Comparison of ENCODE assay signal across 18 mouse cellular contexts in genomic region chr19:41586752-41587151, GRCm38 (mm10). TPM values are rescaled to one million over a fixed set of nuclear protein-coding genes. Genes with fewer than 3 reads are reported as not detected.
DNase-seq lines count a peak whose midpoint lies in the region.
"Had no signal": no experiment of that assay in that cellular context is flagged by ENCODE, and none has a peak within 500 bp of the region (broad histone marks: within the 10 kb centered on the region; RNA-seq: fewer than 3 reads in every experiment).

No protein-coding gene starts in this region.

- H3K4me3 ChIP-seq in heart, embryonic 10.5 days, result no peak overlapping the region
- no peak overlapping the region for H3K4me3 ChIP-seq in limb, embryonic 10.5 days
- H3K4me3 ChIP-seq: embryonic facial prominence, embryonic 13.5 days; embryonic facial prominence, embryonic 15.5 days; erythroblast, embryonic 14.5 days; forebrain, embryonic 10.5 days; forebrain, embryonic 12.5 days had no signal

- H3K9me3 ChIP-seq in heart, embryonic 10.5 days, result no peaks in the 10 kb centered on the region
- H3K9me3 ChIP-seq in limb, embryonic 10.5 days (replicated peaks), result no peaks in the 10 kb centered on the region
- H3K9me3 ChIP-seq: embryonic facial prominence, embryonic 13.5 days; embryonic facial prominence, embryonic 15.5 days; forebrain, embryonic 10.5 days; forebrain, embryonic 12.5 days had no signal

- no peak overlapping the region for H3K27ac ChIP-seq in heart, embryonic 10.5 days
- no peak overlapping the region for H3K27ac ChIP-seq in limb, embryonic 10.5 days
- H3K27ac ChIP-seq: embryonic facial prominence, embryonic 13.5 days; embryonic facial prominence, embryonic 15.5 days; forebrain, embryonic 10.5 days; forebrain, embryonic 12.5 days had no signal

- peaks cover 7% of the 10 kb centered on the region; the same call in 1 of the 2 replicates for H3K4me1 ChIP-seq in heart, embryonic 10.5 days
- H3K4me1 ChIP-seq in limb, embryonic 10.5 days, result no peaks in the 10 kb centered on the region
- H3K4me1 ChIP-seq: embryonic facial prominence, embryonic 15.5 days; forebrain, embryonic 10.5 days; forebrain, embryonic 12.5 days had no signal

- H3K36me3 ChIP-seq in heart, embryonic 10.5 days, result peaks cover 44% of the 10 kb centered on the region
- peaks cover 47% of the 10 kb centered on the region for H3K36me3 ChIP-seq in limb, embryonic 10.5 days

- 93% methylated on average over 10 of the region's 10 CpGs for WGBS in heart, embryonic 10.5 days
- WGBS in limb, embryonic 10.5 days, result 96% methylated on average over 10 of the region's 10 CpGs

- no peaks in the 10 kb centered on the region for H3K27me3 ChIP-seq in heart, embryonic 10.5 days (ENCODE audit: insufficient read depth, poor library complexity, severe bottlenecking)
- no peaks in the 10 kb centered on the region for H3K27me3 ChIP-seq in limb, embryonic 10.5 days (ENCODE audit: low read depth, poor library complexity, severe bottlenecking)
- H3K27me3 ChIP-seq: embryonic facial prominence, embryonic 13.5 days; embryonic facial prominence, embryonic 15.5 days; forebrain, embryonic 12.5 days had no signal

- DNase-seq in heart, adult 11 months, result peak; percentile 40
- DNase-seq in heart, embryonic 10.5 days (ENCODE audit: low spot score), result no peak
- peak; percentile 7 for DNase-seq in limb, embryonic 10.5 days (ENCODE audit: low spot score)
- no peak for DNase-seq in embryo, embryonic 10 days (ENCODE audit: low spot score)
- DNase-seq in urinary bladder, postnatal 4 days (ENCODE audit: low spot score in 2 of 2), result no peak
- DNase-seq: adrenal gland, adult 8-10 months; adrenal gland, postnatal 14 days; adrenal gland, postnatal 36 days; cerebellum, adult 11-12 months; cerebellum, adult 2 months; cerebellum, adult 9-10 months; cerebellum, postnatal 25 days; embryo, embryonic 11 days had no signal

RNA-seq across cellular contexts. Expression of gene Gm340, which starts 4.6 kb away (rescaled TPM):
- 1.8 and 1.9 TPM in 2 replicates for polyA plus RNA-seq in heart, embryonic 10.5 days (2016; fragmentation: Nextera tagmentation; extraction: Ambion mirVana)
- 2.3 and 2.8 TPM in 2 replicates for polyA plus RNA-seq in limb, embryonic 10.5 days (2016; fragmentation: Nextera tagmentation; extraction: Ambion mirVana)

Comparison
In these comparisons a context has a peak if more than half of its experiments do, and no peak if none do; other contexts are left out.
1. DNase-seq: peak in heart, adult 11 months (single experiment) and limb, embryonic 10.5 days (single experiment); none in heart, embryonic 10.5 days (single experiment), embryo, embryonic 10 days (single experiment) and urinary bladder, postnatal 4 days (0 of 2).